Mouse (Mus musculus) adipocyte (in vitro differentiated cells): ENCODE measurements around the gene Olfr111.
"Not testable (repeated sequence)": the region's sequence is repeated elsewhere in the genome, so short reads cannot be mapped to it uniquely, and the experiment has no call there.

ENCODE experiments used
- DNase-seq: peaks from one replicate; pipeline ENCODE4 v3.0.0-alpha.2; 2016; ENCODE audit warnings: low spot score

The Olfr111 gene

DNA sequence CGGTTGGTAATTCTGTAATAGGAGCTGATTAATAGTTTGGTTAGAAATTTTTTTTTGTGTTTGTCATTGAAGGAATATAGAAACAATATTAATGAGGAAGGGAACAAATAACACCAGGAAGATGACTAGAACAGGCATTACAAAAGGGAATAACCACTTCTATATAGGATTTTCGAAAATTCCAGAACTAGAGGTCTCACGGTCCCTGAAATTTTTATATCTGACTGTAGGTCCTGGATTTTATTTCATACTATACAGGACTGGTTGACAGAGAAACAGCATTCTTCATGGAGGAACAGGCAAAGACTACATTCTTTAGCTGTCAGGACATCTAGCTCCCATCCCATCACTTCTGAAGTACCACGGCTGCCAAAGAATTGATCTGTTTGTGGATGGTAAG is at the start of gene Olfr111:
Olfr111 (plus strand) TSS at position 301 of the 400 bp plus-strand sequence.
- no peak for DNase-seq

DNA sequence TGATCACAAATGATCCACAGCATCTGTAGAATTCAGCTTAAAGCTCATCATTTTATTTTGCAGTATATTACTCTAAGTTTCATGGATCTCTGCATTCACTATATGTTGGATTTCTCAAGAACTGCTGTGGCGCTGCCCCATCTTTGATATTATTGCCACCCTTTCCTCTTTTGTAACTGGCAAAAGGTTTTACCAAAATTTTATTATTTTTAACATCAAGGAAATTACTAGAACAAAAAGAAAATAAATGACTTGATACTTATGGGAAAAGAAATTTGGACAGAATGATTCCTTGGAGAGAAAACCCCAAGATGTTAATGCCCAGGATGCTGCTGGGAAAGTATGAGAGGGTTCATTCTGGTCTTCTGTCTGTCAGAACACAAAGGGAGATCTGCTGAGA is 49.2 kb upstream of the Olfr111 start, which contains the start of gene Olfr109:
Olfr109 (plus strand) TSS at position 301 of the 400 bp plus-strand sequence.
- no peak for DNase-seq

DNA sequence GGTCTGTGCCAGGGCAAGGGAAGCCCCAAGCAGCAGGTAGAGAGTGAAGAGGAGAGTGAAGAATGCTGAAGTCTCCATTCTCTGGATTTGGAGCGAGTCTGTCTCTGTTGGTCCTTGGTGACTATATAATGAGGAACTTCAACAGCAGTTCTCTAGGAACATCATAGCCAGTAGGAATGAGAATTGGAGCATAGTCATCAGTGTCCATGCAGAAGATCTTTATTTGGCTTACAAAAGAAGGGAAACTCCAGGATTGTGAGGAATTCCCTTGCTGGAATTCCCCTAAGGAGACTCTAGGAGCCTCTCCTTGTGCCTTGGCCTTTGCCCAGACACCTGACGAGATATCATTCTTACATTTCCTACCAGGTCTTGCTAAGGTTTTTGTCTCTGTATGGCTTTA is 24.4 kb upstream of the Olfr111 start, which contains the start of gene H2-M2:
H2-M2 (minus strand) TSS at position 101 of the 400 bp plus-strand sequence.
- no peak for DNase-seq

DNA sequence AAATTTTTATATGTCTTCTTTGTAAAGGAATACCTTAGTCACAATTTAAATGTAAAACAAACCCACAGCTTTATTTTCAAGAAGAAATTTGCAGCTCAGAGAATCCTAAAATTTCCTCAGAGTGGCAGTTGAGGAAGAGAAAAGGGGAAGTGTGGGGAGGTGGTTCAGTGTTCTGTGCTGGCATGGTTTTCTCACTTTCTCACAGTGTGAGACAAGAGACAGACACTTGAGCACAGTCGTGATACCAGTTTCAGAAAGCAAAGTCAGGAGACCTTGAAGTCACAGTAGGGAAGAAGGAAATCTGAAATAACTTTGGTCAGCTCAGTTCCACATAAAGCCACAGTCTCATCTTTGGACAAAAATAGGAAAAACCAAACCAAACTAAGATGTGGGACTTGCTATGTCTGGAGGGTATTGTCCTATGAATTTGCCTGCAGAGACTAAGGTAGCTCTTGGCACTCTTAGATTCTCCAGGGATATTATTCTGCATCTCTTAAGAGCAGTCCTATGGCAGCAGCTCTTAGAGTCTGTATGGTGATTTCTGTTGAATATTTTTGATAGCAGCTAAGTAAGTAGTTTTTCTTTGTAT is 15.8 kb upstream of the Olfr111 start, which contains the start of gene Olfr110:
Olfr110 (plus strand) TSS at position 539 of the 589 bp plus-strand sequence.
- no peak for DNase-seq

DNA sequence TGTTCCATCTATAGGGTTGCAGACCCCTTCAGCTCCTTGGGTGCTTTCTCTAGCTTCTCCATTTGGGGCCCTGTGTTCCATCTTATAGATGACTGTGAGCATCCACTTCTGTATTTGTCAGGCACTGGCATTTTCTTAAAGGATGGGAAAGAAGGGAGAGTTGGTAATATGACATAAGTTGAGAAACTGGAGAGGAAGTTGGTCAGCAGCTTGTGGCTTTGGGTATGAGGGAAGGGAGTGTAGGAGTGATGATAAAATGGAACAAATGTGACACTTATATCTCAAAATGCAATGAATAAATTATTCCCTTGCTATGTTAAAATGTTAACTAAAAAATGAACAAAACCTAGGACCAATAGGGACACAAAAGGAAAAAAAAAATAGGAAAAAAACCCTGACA is 16.8 kb downstream of the Olfr111 start:
- DNase-seq, result not testable (repeated sequence)

DNA sequence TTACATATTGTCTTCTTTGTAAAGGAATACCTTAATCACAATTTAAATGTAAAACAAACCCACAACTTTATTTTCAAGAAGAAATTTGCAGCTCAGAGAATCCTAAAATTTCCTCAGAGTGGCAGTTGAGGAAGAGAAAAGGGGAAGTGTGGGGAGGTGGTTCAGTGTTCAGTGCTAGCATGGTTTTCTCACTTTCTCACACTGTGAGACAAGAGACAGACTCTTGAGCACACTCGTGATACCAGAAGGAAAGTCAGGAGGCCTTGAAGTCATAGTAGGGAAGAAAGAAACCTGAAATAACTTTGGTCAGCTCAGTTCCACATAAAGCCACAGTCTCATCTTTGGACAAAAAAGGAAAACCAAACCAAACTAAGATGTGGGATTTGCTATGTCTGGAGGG is 17.6 kb downstream of the Olfr111 start:
- not testable (repeated sequence) for DNase-seq

DNA sequence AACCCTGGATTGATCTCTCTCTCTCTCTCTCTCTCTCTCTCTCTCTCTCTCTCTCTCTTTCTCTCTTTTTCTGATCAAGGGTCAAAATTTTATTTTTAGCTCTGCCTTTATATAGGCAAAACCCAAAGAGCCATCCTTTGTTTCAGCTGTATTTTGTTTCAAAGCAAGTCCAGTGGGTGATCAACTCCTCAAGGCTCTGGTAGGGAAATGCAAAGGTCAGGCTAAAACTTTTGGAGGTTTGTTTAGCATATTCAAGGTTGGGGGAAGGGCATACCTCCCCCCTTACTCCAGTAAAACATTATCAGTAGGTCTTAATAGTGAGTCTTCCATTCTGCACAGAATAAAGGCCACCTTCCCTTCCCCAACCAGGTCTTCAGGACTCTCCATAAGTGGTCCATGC is 27.3 kb downstream of the Olfr111 start:
- DNase-seq, result no peak

DNA sequence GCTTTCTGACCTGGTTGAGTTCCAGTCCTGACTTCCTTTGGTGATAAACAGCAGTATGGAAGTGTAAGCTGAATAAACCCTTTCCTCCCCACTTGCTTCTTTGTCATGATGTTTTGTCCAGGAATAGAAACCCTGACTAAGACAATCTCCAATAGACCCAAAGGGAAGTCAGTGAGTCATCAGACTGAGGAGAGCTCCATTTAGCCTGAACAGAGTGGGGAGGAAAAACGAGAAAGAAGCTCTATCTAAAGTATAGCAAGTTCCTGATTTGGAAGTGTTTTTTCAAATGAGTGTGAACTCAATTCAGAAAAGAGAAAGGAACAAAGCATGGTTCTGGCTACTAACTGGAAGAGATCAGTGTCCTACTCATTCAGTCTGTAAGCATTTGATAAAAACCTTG is 30.6 kb downstream of the Olfr111 start:
- DNase-seq, result not testable (repeated sequence)

DNA sequence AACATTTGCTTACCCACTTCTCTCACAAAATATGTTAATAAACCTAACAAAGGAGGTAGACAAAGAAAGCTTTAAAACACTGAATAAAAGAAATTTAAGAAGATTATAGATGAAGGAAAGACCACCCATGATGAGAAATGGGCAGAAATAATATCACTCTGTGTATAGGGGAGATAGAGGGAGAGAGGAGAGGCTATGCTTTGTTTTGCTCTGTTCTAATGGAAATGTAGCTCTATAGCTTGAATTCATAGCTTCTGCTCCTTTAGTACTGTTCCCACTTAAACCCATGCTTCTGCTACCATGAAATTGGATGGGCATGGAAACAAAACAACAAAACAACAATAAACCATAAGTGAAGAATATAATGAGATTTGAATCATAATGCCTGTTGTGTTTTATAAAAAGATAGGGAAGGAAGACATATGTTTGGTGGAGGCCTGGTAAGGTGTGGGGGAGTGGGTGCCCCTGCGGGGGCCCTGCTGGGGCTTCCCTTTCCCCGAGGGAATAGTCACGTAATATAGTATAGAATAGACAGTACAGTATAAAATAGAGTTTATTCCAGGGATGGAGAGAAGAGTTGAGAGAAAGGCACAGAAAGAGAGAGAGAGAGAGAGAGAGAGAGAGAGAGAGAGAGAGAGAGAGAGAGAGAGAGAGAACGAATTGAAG is 33.8 kb downstream of the Olfr111 start:
- no peak for DNase-seq

DNA sequence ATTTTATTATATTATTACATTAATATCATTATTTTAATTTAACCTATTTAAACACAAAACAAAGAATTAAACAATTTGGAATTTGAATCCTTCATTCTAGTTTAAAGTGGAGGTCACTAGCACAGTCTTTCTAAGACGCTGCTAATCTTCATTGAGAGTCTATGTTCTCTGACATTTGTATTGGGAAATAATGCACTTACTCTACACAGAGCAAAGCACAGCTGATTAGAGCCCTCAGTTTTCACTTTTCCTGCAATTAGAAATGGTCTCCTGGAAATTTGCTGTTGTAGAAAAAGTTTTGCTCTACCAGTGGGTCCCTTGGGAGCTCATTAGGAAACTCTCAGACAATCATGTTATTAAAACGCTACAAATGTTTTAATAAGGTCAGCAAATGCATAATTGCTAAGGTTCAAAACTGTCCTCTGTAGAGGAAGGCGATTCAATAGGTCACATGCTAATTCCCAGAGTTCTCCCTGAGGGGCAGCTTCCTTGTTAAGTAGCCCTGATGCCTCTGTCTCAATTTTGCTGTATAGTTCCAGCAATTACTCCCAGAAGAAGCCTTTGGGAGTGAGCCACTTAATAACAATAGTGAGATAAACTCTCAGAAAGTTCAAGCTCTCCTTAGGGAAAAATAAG is 36.1 kb downstream of the Olfr111 start:
- DNase-seq, result no peak

DNA sequence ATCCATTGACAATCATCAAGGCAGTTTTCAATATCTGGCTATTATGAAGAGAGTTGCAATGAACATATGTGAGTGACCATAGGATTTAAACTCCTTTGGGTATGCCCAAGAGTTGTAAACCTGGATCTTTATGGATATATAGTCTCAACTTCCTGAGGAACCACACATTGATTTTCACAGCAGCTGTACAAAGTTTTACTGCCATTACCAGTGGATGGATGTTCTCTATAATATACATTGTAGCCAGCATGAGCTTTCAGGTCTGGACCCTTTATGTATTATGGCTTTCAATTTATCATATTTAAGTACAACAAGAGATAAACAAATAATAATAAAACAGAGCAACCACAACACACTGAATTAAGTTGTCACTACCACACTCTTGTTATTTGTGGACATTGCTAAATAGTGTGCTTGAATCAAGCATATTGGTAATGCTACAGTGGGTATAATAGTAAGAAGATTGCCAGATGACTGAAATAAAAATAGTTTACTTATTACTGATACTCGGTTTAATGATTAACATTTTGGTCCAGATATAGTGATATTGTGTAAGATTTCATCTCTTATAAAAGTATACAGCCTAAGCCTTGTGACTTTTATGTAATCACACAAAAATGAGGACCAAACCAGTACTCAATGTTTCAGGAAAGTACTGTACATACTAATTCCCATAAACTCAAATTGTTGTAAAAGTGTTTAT is 51.2 kb downstream of the Olfr111 start:
- DNase-seq, result no peak

DNA sequence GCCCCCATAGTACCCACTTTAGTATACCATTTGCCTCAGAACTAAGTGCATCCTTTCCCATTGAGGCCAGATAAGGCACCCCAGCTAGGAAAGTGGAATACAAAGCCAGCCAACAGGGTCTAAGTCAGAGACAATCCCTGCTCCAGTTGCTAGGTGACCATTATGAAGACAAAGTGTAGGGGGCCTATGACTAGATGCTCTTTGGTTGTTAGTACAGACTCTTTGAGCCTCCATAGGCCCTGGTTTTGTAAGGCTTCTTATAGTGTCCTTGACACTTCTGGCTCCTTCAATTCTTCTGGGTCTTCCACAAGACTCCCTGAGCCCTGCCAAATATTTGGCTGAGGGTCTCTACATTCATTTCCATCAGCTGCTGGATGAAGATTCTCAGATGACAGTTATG is 61.5 kb downstream of the Olfr111 start, which contains the start of gene Olfr112:
Olfr112 (minus strand) TSS at position 101 of the 400 bp plus-strand sequence.
- no peak for DNase-seq

DNA sequence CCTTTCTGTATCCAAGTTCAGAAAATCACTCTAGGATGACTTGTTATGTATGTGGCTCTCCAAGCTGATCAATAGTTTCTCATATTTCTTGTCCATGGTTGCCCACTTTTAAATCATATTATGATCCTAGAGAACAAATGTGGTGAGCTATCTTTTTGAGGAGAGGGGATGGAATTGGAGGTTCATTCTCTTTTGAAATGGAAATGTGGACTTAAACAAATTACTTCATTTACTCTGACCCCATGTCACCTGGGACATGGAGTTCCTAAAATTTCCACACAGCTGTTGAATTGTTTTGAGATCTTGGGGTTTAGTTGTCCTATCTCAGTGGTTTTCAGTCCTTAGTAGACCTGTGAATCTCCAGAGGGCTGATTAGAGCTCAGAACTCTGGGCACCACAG is 69.7 kb downstream of the Olfr111 start, which contains the start of gene Olfr113:
Olfr113 (minus strand) TSS at position 101 of the 400 bp plus-strand sequence.
- no peak for DNase-seq
